Mouse (Mus musculus) layer of hippocampus, adult 11-12 months (tissue): Measurements from ENCODE around the gene Csmd2.
A peak's percentile ranks its signal among the peaks of the same experiment; 100 is the strongest.

Experiments used
- DNase-seq: peaks from one replicate; pipeline ENCODE4 v3.0.0; 2022; ENCODE audit warnings: low spot score

Gene Csmd2

DNA sequence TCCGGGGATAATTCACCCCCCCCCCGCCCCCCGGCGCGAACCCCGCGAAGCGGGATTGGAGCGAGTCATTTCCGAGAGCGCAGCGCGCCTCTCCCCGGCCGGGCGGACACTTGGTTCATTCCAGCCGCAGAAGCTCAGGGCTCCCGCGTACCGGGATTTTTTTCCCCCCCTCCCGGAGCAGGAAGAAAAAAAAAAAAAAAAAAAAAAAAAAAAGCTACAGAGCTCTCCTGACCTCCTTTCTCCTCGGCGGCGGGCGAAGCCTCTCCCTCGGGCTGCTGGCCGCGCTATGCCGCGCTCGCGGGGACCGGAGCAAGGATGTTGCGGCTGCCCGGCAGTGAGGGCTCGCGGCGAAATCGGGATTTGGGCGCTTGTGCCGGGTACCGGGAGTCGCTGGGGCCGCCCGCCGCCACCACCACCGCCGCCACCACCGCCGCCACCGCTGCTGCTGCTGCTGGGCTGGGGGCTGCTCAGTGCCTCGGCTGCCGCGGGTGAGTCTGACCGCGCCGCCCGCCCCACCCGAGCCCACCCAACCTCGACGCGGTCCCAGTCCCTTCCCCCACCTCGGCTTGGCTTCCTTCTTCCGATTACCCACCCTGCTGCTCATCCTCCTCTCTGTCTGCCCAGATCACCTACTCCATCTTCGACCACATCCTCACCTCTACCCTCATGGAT, at the start of gene Csmd2:
TSS of gene Csmd2 (plus strand) at position 74 of the 672 bp plus-strand sequence.
- peak; percentile 45 for DNase-seq

DNA sequence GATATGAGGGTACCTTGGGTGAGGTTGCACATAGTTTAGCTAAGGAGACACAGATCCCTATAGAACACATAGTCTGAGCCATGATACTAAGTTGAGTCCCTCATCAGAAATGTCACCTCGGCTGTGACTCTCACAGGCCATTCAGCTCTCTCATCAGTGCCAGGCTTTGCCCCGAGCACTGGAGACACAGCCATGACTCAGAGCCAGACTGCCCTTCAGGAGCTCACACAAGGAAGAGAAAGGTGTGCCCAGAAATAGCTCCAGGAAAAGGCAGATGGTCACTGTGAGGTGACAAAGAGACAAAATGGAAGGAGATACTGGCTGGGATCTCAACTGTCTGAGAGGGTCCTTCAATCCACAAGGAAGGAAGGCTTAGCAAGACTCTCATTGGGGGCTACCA, 40.0 kb upstream of the Csmd2 start:
- DNase-seq: no peak

DNA sequence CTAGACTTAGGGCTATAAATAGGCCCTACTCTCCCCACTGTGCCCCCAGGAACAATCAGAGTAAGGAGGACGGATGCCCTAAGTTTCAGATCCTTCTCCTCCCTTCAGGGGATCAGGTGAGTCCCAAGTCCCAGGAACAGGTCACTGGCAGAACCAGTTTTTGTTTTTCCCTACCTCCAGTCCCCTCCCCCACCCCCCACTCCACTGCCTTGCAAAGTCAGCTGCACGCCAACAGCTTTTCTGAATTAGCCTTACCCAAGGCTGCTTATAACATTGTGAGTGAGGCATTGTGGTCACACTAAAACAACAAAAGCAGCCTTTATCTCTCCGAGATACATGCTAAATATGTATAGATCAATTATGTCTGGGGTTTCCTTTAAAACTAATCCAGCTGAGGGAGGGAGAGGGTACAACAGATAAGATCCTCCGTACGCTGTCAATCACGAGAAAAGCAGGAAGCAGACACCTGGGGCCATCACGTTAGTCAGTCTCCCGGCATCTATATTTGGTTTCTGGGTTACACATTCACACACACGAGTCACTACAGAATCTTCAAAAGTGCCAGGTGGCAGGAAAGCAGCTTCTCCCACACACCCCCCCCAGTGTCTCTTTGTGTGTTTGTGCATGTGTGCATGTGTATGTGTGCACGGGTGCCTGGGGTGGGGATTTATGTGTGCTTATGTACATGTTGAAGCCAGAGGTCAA, 34.5 kb upstream of the Csmd2 start:
- DNase-seq: no peak

DNA sequence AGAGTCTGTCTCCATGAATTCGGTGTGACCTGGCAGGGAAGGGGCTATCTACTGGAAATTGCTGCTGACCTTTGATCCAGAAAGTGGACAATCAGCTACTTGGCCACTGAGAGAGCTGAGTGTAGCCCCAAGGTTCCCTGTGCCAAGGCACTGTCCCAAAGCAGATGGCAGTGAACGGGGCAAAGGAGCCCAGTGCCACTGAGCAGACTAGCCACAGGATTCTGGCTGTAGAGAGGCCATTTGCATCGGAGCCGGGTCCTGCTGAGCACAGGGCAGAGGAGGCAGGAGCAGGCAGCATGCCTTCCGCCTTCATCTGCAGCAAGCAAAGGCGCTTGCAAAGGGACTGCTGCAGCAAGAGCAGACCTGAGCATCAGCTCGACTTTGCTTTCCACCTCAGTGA, 18.6 kb upstream of the Csmd2 start:
- DNase-seq: no peak

DNA sequence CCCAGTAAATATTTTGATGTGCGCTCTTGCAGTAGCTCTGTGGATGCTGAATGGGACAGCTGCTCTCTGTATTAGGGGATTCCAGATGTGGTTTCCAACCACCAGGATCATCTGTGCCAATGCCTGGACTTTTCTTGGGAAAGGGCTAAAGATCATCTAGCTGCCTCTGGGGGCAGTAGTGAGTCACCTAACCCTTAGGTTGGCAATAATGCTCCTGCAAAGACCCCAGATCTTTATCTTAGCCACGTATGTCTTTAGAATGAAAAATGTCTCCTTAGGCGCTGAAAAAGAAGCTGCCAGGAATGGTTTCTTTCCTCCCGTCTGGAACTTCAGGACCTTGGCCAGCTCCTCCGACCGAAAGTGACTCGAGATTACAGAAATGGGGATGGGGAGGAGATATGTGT, 17.6 kb upstream of the Csmd2 start:
- no peak for DNase-seq

DNA sequence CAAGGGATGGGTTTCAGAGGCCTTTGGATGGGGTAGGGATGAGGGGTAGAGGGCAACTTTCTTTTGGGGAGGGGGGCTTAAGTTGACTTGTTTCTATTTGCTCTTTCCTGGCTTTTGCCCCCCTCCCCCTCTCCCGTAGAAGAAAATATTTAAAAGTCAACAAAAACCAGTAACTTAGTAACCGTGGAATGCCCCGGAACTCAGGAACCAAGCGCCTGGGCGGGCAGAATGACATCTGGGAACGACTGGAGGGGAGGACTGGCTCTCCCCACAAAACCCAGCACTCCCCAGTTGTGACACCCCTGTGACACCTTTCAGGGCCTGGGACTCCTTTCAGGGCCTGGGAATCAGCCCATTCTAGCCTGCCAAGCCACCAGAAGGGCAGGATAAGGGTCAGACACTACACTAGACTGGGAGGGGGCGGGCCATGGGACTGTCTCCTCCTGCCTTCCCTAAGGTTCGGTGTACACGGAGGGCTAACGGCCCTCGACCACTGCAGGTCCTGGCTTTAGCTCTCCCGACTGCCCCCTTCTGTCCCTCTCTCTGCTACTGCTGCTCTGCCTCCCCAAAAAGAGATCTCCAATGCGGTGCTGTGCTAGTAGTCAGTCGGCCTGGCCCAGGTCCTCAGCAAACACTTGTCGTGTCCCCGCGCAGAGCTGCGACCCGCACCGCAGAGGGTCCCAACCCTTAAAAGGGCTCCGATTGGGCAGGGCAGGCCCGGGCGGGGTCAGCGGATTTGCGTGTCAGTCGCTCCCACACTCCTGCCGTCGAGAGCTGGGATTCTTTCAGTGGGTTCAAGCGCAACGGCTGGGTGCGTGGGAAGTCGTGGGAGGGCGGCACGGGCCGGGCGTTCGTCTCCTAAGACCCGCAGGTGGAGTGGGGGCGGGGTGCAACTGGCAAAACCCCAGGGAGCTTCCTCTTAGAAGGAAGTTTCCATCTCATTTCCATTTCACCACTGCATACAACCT, 16.5 kb upstream of the Csmd2 start, which contains the start of gene CK137956:
TSS of gene CK137956 (minus strand) at position 51 of the 968 bp plus-strand sequence.
- no peak for DNase-seq

DNA sequence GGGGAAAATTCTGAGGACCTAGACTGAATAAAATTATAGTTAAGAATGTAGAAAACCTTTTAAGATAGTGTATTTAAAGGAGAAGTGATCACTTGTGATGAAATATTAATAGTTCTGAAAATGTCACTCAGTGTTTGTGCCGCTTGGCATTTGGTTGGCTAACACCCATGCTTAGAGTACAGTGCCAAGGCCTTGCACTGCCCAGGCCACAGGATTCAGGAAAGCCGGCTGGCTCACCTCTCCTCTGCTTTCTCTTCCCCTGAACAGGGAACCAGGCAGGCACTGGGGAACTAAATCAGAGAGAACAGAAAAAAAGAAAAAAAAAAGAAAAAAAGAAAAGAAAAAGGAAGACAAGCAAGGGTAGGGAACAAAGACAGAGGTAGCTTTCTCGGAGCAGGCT, 14.7 kb upstream of the Csmd2 start:
- no peak for DNase-seq

DNA sequence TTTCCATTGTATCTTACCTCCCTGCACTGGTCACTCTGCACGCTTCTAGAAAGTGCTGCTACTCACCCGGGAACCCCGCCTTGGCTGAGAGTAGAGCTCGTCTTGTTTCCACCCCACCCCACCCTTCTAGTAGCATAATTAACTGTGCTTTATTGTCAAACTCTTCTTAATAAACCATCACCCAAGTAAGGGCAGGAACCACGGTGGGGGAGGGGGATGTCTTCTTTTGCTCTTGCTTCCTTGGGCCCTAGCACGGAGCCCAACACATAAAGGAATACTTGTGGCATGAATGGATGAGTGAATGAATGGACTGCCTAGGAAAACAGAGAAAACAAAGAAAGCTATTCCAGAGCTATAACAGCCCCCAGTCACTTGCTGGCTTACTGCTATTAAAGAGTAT, 6.5 kb upstream of the Csmd2 start:
- DNase-seq: no peak

DNA sequence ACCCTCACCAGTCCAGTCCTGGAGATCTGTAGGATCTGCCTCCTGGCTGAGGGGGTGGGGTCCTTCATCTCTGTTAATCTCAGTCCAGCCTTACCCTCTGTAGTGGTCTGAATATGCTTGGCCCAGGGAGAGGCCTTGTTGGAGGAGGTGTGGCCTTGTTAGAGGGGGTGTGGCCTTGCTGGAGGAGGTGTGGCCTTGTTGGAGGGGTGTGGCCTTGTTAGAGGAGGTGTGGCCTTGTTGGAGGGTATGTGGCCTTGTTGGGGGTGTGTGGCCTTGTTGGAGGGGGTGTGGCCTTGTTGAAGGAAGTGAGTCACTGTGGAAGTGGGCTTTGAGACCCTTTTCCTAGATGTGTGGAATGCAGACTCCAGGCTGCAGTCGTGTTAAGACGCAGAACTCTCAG, 3.2 kb upstream of the Csmd2 start:
- no peak for DNase-seq

DNA sequence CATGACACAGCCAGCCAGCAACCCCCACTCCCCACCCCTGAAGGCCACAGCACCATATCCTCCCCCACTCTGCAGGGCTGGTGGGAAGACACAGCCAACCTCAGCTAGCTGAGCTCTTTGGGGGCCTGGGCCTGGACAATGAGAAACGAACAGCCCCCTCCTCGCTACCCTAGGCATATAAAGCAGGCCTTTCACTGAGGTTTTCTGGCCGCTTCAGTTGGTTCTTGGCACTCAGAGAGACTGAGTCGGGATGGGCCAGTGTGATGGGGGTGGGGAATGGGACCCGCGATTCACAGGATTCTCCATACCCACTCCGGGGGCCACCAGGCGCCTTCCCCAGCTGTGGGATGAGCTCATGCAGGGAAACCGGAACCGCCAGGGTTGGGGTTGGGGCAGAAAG, 1.8 kb upstream of the Csmd2 start:
- DNase-seq: peak; percentile 64

DNA sequence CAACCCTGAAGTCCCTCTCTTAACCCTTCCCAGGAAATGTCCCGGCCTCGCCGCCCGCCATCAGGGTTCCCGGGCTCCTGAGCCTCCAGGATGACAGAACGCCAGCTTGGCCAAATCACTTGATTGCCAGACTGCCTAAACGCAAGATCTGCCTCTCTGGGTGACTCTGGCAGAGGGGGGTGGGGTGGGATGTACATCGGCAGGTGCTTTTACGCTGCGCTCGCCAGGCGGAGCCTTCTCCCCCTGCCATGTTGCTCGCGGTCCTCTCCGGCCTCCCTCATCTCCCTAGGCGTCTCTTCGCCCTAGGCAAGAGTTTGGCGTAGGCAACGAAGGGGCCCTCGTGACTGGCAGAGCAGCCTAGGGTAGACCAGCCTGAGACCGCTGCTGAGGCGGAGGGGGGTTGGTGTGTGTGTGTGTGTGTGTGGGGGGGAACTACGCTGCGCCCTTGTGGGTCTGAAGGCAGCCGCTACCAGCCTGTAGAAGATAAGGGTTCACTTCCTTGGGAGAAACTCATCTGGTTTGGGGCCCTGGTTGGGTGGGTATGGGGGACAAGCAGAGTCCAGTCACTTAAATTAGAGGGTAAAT, 1.1 kb upstream of the Csmd2 start:
- peak; percentile 24 for DNase-seq

DNA sequence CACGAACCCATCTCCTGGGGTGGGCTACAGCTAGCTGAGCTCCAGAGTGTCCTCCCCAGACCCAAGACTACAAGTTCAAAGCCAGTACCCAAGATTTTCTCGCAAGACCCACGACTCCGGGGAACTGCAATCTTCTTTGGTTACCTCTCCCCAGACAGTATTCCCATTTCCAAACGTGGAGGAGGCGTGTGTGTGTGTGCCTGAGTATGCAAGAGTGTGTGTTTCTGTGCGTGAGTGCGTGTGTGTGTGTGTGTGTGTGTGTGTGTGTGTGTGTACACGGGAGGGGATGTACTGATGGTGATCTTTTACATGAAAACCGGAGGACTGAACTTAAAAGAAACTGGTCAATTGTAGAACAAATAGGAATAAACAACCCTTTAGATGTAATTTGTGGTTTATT, 387 bp upstream of the Csmd2 start:
- DNase-seq: peak; percentile 45

DNA sequence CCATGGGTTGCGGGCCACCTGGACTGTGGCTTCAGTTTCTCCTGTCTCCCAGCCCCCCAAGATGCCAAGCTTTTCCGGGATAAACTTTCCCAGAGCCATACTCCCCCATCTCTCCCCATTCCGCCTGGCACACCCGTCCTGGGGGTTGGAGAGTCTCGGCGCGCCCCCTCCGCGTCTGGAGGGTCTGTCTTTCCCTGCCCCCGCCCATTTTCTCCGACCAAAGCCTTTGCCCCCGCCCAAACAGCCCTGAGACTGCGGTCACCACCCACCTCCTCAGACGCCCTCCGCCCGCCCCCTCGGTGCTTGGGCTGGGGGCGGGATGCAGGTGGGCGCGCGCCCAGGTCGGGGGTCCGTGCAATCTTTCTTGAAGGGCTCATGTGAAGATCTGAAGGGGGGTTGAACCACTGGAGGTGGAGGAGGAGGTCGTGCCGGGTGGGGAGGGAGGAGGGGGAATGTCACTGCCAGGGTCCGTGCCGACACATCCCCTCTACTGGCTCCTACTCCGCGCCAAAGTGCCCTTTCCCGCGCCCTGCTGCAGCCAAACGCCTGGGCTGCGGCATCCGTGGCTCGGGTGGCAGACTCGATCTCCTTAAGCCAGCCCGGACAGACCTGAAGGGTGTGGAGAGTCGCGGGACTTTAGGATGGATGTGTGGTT, 996 bp downstream of the Csmd2 start:
- no peak for DNase-seq

DNA sequence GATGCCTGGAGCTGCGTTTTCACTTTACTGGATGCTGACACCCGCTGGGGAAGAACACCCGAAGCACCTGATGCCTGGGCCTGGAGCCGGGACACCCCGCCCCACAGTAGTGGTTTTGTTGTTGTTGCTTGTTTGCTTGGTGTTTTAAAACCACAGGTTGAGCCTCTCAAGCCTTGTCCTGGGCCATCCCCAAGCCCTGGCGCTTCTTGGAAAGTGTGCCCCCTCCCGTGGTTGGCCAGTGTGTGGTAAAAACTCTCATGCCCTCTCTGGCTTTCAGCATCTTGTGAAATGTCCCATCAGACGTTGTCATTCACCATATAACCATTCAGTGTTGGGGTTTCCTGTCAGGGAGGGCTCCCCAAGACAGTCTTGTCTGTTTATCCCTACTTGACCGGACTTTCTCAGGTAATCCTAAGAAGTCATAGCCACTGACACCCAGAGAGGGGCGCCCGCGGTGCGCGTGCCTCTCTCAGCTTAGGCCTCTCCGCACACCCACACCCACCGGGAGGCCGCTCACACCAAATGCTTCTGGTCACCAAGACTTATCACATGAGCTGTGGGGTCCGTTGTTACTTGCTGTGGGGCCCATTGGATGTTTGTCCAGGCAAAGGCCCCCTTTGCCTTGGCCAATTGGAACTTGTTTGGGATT, 1.8 kb downstream of the Csmd2 start:
- peak; percentile 69 for DNase-seq

DNA sequence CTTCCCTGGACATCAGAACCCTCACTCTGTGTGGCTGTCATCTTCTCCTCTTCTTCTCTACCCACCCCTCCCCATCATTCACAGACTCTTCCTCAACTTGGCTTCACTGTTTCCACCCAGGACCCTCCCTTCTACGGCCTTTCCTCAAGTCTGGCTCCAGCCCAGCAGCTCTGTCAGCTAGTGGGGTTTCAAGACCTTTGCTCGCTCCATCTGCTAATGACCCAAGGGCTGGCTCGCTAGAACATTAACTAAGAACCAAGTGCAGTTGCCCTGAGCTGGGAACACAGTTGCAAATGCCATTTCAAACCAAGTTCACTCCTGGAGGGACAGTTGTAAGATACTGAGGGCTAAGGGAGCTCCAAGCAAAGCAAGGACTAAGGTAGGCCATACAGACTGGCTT, 11.6 kb downstream of the Csmd2 start:
- no peak for DNase-seq

DNA sequence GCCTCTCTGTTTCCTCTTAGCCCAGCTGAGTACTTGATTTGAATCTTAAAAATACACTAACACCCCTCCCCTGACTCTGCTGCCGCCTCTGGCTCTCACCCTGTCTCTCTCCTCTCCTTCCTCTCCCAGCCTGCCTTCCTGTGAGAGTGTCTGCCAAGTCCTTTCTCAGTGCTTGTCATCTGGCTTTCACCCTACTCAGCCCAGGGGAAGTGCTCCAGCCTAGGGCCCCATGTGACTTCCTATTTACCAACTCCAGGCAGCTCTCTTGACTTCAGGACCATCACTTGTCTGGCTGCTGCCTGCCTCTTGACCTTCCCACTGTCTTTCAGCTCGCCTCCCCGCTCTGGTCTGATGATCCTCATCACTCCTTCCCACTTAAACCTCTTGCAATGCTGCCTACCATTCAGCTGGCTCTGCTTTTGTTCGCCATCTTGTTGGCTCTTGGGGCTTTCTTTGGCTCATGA, 15.0 kb downstream of the Csmd2 start:
- DNase-seq: peak; percentile 18

DNA sequence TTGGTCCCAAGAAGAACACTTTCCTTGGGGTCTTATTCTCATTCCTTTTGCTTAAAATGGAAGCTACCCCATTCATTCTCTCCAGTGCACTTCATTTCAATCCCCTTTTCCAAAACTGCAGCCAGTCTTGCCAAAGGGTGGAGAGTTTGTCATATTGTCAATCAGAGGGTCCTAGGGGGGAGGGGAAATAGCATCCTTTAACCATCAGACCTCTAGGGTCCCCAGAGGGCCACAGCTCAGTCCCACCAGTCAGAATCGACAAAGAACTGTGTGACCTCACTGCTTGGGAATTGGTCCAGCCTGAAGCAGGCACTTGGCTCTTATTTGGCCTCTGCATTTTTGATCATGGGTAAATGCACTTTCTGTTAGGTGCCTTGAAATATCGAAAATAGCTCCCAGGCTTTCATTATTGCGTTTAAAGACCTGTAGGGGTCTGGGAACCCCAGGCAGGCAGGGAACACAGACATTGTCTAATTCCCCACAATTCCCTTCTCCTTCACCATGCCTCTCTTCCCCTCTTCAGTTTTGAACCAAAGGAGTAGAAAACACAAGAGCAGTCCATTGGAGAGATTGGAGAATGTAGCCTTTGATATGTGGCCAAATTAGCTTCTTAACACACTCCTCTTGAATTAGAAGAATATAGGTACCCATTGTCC, 17.3 kb downstream of the Csmd2 start:
- no peak for DNase-seq

DNA sequence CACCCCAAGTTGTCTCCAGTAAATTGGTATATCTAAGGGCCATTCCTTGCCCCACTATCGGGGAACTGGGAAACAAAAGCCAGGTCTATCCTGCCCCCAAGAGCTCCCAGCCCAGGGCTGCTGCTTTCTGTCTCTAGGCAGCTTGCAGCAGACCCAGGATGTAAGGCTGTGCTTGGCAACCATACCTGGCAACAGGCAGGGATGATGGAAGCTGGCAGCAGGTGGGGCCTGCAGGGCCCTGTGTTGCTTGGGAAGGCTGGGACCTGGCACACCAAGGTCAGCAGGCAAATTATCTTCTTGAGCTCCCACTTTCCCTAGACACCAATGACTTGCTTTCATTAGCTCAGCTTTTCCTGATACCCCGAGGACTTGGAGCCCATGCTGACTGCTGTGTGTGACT, 31.8 kb downstream of the Csmd2 start:
- peak; percentile 33 for DNase-seq

DNA sequence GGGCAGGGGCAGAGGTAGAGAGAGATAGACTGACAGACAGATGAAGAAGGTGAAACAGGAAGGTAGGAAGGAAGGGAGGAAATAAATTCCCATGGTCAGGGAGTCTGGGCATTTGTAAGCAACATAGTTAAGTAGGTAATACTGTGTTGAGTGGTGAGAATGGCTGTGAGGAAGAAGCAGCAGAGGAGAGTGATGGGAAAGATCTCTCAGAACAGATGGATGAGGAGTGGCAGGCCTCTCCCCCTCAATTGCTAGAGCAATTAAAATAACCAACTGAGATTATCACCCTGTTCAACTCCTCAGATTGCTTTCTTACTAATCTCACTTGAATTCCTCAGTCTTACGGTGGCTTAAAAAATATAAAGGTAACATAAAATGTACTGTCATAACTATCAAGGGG, 40.6 kb downstream of the Csmd2 start:
- DNase-seq: no peak

DNA sequence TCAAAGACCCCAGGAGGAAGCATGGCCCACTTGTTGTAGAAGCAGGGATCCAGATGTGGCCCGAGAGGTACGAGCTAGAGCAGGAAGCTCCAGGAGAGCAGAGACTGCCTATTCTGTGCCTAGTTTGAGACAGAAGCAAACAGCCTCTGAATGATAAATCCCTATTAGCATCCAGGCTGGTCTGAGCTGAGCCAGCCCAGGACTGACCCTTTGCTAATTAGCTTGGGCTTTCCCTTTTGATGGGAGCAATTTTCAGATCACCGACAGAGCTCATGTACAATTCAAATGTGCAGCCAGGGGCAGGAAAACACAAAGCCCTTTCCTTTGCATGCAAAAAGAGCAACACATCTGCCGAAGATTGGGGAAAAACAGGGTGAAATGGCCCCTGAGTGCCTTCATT, 54.2 kb downstream of the Csmd2 start:
- DNase-seq: no peak

DNA sequence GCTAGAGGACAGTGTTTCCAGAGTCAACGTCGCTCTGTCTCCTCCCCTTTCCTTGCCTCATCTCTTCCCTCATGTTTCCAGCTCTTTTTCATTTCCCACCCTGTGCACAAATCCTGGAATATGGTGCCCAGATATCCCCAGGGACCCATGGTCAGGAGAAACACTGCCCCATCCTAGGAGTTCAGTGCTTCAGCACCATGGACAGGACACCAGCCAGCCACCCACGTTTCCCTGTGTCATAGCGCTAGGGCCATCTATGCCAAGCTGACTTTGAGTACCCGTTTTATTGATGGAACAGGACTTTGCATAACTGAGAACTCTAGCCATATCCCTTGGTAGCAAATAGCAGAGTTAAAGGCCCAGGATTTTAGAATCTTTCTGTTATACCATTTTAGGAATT, 55.0 kb downstream of the Csmd2 start:
- DNase-seq: no peak
